ENCODE assay signal across 19 mouse cellular contexts in the genomic region with DNA sequence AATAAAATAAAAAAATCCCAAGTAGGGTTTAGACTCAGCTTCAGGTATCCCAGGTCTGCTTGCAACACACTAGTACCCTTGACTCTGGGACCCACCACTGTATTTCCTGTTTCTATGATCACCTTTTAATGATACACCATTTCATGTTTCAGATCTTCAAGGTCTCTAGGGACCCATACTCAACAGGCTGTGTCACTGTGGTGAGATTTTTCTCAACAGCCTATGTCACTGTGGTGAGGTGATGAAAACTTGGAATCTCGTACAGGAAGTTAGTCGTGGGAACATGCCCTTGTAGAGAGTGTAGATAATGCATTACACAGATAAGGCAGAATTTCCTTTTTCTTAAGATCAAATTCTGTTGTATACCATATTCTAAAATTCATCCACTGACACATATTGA. TPM values are rescaled to one million over a fixed set of nuclear protein-coding genes. Genes with fewer than 3 reads are reported as not detected.
DNase-seq lines count a peak whose midpoint lies in the region; ATAC-seq lines count a peak whose summit lies in the region.
"Had no signal": no experiment of that assay in that cellular context is flagged by ENCODE, and none has a peak within 500 bp of the region (broad histone marks: within the 10 kb centered on the region; RNA-seq: fewer than 3 reads in every experiment).

No protein-coding gene starts in this region.

- DNase-seq in spleen, postnatal 36 days (ENCODE audit: low spot score in 2 of 2), result peak; percentile 59 to 69
- no peak for DNase-seq in spleen, adult 12 weeks (ENCODE audit: low spot score)
- DNase-seq in CD8-positive naive resting alpha-beta T cell, adult 2 months (ENCODE audit: low read depth in 2 of 2, low spot score in 2 of 2), result peak; percentile 14 to 41
- DNase-seq in gastrocnemius, adult 18-20 months (ENCODE audit: low spot score), result no peak
- DNase-seq in frontal cortex, postnatal 36 days (ENCODE audit: low spot score in 2 of 2), result no peak
- DNase-seq: adrenal gland, adult 2 months; adrenal gland, postnatal 25 days; cerebellum, adult 18-20 months; cerebellum, adult 9-11 months; cerebellum, postnatal 36 days; forebrain, postnatal 0 days; gastrocnemius, postnatal 10 days; heart, adult 2 months; heart, postnatal 14 days had no signal

- ATAC-seq in granulocyte monocyte progenitor cell, adult 5-6 weeks (replicated peaks; ENCODE audit: poor library complexity, severe bottlenecking), result peak; percentile 4; the same call in 1 of the 2 replicates
- ATAC-seq in CD4-positive, CD25-positive, alpha-beta regulatory T cell, adult 4 months, result no peak
- ATAC-seq: forebrain, embryonic 13.5 days; forebrain, postnatal 0 days; intestine, embryonic 15.5 days; Patski had no signal

RNA-seq across cellular contexts. Expression of gene Sem1, which starts 3.4 kb away (rescaled TPM):
- total RNA-seq in granulocyte monocyte progenitor cell, adult 5-6 weeks (2014; fragmentation: Nextera tagmentation), result 196 and 212 TPM in 2 replicates
- total RNA-seq in granulocyte monocyte progenitor cell, adult 5-6 weeks (2017), result 205 and 224 TPM in 2 replicates
- 10 to 100 TPM; 57.3 to 61.7 TPM for total RNA-seq in gastrocnemius, adult 18-20 months (2021)
- 100 to 1,000 TPM in 1 of 2 experiments, 10 to 100 TPM in 1; 99.7 to 168 TPM for polyA plus RNA-seq in CD4-positive, CD25-positive, alpha-beta regulatory T cell, adult 4 months (2017; shearing (Covaris generic))

Comparison
In these comparisons a context has a peak if more than half of its experiments do, and no peak if none do; other contexts are left out.
1. DNase-seq: peak in spleen, postnatal 36 days (2 of 2) and CD8-positive naive resting alpha-beta T cell, adult 2 months (2 of 2); none in spleen, adult 12 weeks (single experiment), gastrocnemius, adult 18-20 months (single experiment) and frontal cortex, postnatal 36 days (0 of 2).